Mouse (Mus musculus) testis, adult 2 months (tissue): ENCODE measurements at regions not wholly inside any gene's neighbourhood (a gene's known extent, or its start where the extent isn't known, plus 50 kb on each side); places are given as distances from the start of the nearest gene placed in this dataset.

Source experiments
- CTCF ChIP-seq: fragments of 200-500 bp; IDR thresholded peaks from 2 replicates; pipeline ENCODE4 v1.5.1; 2012; ENCODE audit warnings: low read depth, mild to moderate bottlenecking, inconsistent platforms, low read length, moderate library complexity; ENCODE audit not compliant: control insufficient read depth, insufficient read depth, insufficient replicate concordance
- POLR2A ChIP-seq: fragments of 200-500 bp; IDR thresholded peaks from 2 replicates; pipeline ENCODE4 v1.6.1; 2012; ENCODE audit warnings: low read depth, mild to moderate bottlenecking, inconsistent platforms, low read length, moderate library complexity; ENCODE audit not compliant: control insufficient read depth

DNA sequence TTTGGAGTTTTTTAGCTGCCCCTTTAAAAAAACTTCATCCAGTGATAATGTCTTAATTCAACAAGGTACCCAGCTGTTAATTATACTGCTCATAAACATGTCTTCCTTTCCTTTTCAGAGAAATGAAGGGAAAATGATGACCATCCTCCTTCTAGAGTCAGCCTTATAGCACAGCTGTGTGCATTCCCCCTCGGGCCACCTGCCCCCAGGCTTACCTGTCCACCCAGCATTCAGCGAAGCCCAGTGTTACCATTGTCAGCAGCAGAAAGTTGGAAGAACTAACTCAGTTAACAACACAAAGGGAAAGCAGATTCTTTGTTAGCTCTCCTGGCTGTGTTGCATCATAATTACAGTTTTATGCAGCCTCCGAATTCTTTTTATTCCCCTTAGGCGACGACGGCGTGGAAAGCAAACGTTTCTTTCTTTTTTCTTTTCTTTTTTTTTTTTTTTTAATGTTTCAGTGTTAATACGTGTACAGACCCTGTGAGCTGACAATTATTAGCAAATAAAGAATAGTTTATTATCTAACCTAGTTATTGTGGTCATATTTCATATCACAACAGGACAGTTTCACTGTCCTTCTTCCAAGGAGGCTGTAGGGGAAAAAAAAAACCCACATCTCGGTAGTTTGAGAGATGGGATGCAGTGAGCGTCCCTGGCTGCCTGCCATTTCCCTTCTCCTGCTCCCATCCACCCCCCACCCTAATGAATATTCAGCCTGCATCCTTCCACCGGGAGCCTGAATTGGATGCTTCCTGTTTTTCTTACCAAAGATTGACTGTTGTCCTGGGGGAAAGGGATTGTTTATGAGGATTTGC is 117.3 kb downstream of the Gm19410 start:
- no peak for TF ChIP-seq CTCF
- no peak for TF ChIP-seq POLR2A
